Mouse (Mus musculus) hindbrain, embryonic 14.5 days (tissue): ENCODE data around the gene Ech1. TPM values are rescaled to one million over a fixed set of nuclear protein-coding genes. Genes with fewer than 3 reads are reported as not detected.
"Not testable (repeated sequence)": the region's sequence is repeated elsewhere in the genome, so short reads cannot be mapped to it uniquely, and the experiment has no call there.

Experiments used
- ATAC-seq: fragments of 200-750 bp; cut with Nextera tagmentation; 2 replicates; pipeline ENCODE4 v1.8.0; 2017; ENCODE audit warnings: moderate number of reproducible peaks, mild to moderate bottlenecking, moderate TSS enrichment, moderate library complexity; ENCODE audit not compliant: low FRiP score
- DNase-seq: peaks from one replicate; pipeline ENCODE4 v3.0.0-alpha.2; 2015; ENCODE audit warnings: low spot score
- H3K27ac ChIP-seq: fragments of 300-500 bp; sonication (generic); 2 replicates; pipeline ENCODE4 v1.5.1; 2014; ENCODE audit warnings: mild to moderate bottlenecking, moderate library complexity
- H3K27me3 ChIP-seq: fragments of 300-500 bp; sonication (generic); 2 replicates; pipeline ENCODE4 v1.6.1; 2014; ENCODE audit warnings: mild to moderate bottlenecking, low read length, mixed read lengths; ENCODE audit not compliant: control insufficient read depth, insufficient read depth
- H3K36me3 ChIP-seq: fragments of 300-500 bp; sonication (generic); replicated peaks from 2 replicates; pipeline ENCODE4 v1.6.1; 2014; ENCODE audit not compliant: control insufficient read depth, insufficient read depth
- H3K4me1 ChIP-seq: fragments of 300-500 bp; sonication (generic); replicated peaks from 2 replicates; pipeline ENCODE4 v1.6.1; 2014; ENCODE audit warnings: antibody characterized with exemption, low read length, mixed read lengths; ENCODE audit not compliant: control insufficient read depth, insufficient read depth
- H3K4me2 ChIP-seq: fragments of 300-500 bp; sonication (generic); replicated peaks from 2 replicates; pipeline ENCODE4 v1.6.1; 2014; ENCODE audit warnings: mild to moderate bottlenecking, moderate library complexity
- H3K4me3 ChIP-seq: fragments of 300-500 bp; sonication (generic); replicated peaks from 2 replicates; pipeline ENCODE4 v1.5.1; 2014; ENCODE audit warnings: mild to moderate bottlenecking, low read length
- H3K9ac ChIP-seq: fragments of 300-500 bp; sonication (generic); 2 replicates; pipeline ENCODE4 v1.6.1; 2014
- H3K9me3 ChIP-seq: fragments of 300-500 bp; sonication (generic); 2 replicates; pipeline ENCODE4 v1.6.1; 2016; ENCODE audit warnings: low read length; ENCODE audit not compliant: control insufficient read depth
- WGBS: fragments of 180-500 bp; shearing (Covaris S2); extraction: QIAGEN DNeasy Blood & Tissue Kit; methylation state at CpG from one replicate; pipeline ENCODE4 v1.1.7; 2014; 5-methylcytosine and 5-hydroxymethylcytosine counted together
- polyA plus RNA-seq: library from polyadenylated mRNA; unstranded; fragments of >200 nt; fragmentation: Nextera tagmentation; extraction: Ambion mirVana; gene quantifications from 2 replicates; pipeline ENCODE4 v1.2.1, GENCODE M21; 2014

The Ech1 gene
- polyA plus RNA-seq, 1 experiment from 2014 or later = 99.0 TPM

DNA sequence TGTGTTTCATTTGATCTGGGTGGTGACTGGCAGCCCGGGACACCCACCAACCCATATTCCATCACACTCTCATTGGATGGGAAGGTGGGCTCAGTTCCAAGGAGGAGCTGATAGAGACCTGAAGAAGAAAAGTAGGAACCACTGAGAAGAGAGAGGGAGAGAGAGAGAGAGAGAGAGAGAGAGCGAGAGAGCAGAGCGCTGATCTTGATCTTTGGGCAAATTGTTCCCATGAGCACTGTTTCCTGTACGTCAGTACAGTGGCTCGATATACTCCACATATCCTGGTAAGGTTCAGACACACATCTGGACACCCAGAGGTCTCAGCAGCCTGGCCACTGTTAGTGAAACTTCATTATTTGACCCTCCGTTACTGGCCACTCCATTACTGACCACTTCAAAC is 38.5 kb downstream of the Ech1 start, which contains the start of gene Lgals7:
TSS of gene Lgals7 (plus strand) at position 314 of the 400 bp plus-strand sequence.
- no peak within 1 kb of the TSS for H3K27ac ChIP-seq
- DNase-seq (no peak), ATAC-seq (0 out of 2 replicates have a peak, but pooled peaks have one; percentile 11)
- no peaks in the 10 kb centered on the region for H3K9me3 ChIP-seq
- H3K36me3 ChIP-seq = no peaks in the 10 kb centered on the region
- H3K4me1 ChIP-seq = no peaks in the 10 kb centered on the region; the same call in 1 of the 2 replicates
- H3K27me3 ChIP-seq = no peaks in the 10 kb centered on the region
- H3K9ac ChIP-seq = no peak within 1 kb of the TSS
- WGBS = 78% methylated on average over 6 of the region's 6 CpGs
- no peak within 1 kb of the TSS for H3K4me2 ChIP-seq
- no peak within 1 kb of the TSS for H3K4me3 ChIP-seq

GRCm38 (mm10) chr7:28864288-28864750 is 39.3 kb downstream of the Ech1 start:
- 47% methylated on average over 9 of the region's 9 CpGs for WGBS
- no peaks in the 10 kb centered on the region for H3K9me3 ChIP-seq
- H3K4me1 ChIP-seq = no peaks in the 10 kb centered on the region; the same call in 1 of the 2 replicates
- H3K27me3 ChIP-seq = no peaks in the 10 kb centered on the region
- H3K4me3 ChIP-seq = no peak overlapping the region
- ATAC-seq (no peak), DNase-seq (no peak)
- no peak overlapping the region for H3K27ac ChIP-seq
- no peak overlapping the region for H3K9ac ChIP-seq
- H3K36me3 ChIP-seq = no peaks in the 10 kb centered on the region
- H3K4me2 ChIP-seq = no peak overlapping the region

DNA sequence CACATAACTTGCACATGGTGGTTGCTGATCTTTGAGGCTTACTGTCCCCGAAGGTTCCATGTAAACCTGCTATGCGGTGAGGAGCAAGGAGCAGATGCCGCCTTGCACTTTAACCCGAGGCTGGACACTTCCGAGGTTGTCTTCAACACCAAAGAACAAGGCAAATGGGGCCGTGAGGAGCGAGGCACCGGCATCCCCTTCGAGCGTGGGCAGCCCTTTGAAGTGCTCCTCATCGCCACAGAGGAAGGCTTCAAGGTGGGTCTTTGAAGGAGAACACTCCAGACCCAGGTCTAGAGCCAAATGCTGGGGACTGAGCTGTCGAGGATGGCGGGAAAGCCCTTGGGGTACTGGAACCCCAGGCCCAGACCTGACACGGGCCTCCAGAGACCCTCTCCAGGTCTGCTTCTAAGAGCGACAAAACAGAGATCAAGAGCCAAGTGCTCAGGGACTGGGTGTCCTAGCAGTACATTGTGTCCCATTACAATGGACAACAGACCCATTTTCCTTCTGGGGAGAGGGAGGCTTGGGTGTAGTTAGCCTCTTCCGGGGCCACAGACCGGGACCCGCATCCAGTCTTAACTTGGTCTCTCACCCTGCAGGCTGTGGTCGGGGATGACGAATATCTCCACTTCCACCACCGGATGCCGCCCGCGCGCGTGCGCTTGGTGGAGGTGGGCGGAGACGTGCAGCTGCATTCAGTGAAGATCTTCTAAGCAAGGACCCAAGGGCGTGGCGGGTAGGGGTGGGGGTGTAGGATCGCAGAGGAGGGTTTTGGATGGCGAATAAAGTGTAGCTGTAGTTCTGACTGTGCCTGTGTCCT is 40.7 kb downstream of the Ech1 start:
- WGBS = 44% methylated on average over 33 of the region's 33 CpGs

GRCm38 (mm10) chr7:28866769-28867507 is 41.9 kb downstream of the Ech1 start:
- DNase-seq (no peak), ATAC-seq (no peak)
- no peaks in the 10 kb centered on the region for H3K9me3 ChIP-seq
- H3K27me3 ChIP-seq = no peaks in the 10 kb centered on the region
- H3K36me3 ChIP-seq = no peaks in the 10 kb centered on the region
- H3K4me2 ChIP-seq = no peak overlapping the region
- no peak overlapping the region for H3K4me3 ChIP-seq
- no peak overlapping the region for H3K27ac ChIP-seq
- H3K9ac ChIP-seq = no peak overlapping the region
- H3K4me1 ChIP-seq = no peaks in the 10 kb centered on the region; the same call in 1 of the 2 replicates
- 95% methylated on average over 28 of the region's 28 CpGs for WGBS

More for the DNA sequence above, 40.7 kb downstream of the Ech1 start:
- Histone ChIP-seq H3K4me1 (no peaks in the 10 kb centered on the region; the same call in 1 of the 2 replicates), H3K4me2 (peak overlapping the region; percentile 52), H3K4me3 (peak overlapping the region; percentile 16), H3K9ac (peak overlapping the region; percentile 46), H3K9me3 (no peaks in the 10 kb centered on the region), H3K27me3 (no peaks in the 10 kb centered on the region), H3K36me3 (no peaks in the 10 kb centered on the region), H3K27ac (no peak overlapping the region)
- ATAC-seq (peak; percentile 51), DNase-seq (peak; percentile 71)

DNA sequence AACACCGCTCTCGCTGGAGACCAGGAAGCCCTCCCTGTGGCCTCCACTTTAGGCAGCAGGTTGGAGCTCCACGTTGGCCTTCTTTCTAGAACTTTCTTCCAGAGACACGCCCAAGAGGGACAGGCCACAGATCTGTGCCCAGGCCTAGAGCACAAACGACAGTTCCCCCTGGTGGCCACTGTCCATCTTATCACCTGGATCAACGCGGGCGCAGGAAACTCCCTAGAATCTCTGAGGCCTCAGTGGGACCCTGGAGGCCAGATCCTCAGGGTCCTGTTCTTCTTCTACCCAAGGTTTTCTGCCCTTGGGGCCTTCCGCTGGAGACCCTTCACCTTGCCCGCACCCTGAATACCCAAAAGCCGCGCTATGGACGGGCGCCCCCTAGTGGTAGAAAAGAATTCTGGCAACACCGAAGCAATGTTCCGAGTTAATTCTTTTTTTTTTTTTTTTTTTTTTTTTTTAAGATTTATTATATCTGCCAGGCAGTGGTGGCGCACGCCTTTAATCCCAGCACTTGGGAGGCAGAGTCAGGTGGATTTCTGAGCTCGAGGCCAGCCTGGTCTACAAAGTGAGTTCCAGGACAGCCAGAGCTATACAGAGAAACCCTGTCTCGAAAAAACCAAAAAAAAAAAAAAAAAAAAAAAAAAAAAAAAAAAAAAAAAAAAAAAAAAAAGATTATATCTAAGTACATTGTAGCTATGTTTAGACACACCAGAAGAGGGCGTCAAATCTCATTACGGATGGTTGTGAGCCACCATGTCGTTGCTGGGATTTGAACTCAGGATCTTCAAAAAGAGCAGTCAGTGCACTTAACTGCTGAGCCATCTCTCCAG is 42.7 kb downstream of the Ech1 start:
- not testable (repeated sequence) for H3K4me2 ChIP-seq, ATAC-seq, H3K9ac ChIP-seq, H3K9me3 ChIP-seq, H3K27me3 ChIP-seq, H3K4me1 ChIP-seq, H3K27ac ChIP-seq, H3K36me3 ChIP-seq, H3K4me3 ChIP-seq
- peak; percentile 60 for DNase-seq
- WGBS = 27% methylated on average over 23 of the region's 23 CpGs

- WGBS = 92% methylated on average over 24 of the region's 24 CpGs
- ATAC-seq = no peak
- H3K27me3 ChIP-seq = no peaks in the 10 kb centered on the region
- H3K4me3 ChIP-seq = no peak overlapping the region
- no peaks in the 10 kb centered on the region for H3K36me3 ChIP-seq
- no peaks in the 10 kb centered on the region; the same call in 1 of the 2 replicates for H3K4me1 ChIP-seq
- H3K27ac ChIP-seq = no peak overlapping the region
- H3K4me2 ChIP-seq = no peak overlapping the region
- no peak for DNase-seq
- H3K9ac ChIP-seq = no peak overlapping the region
- H3K9me3 ChIP-seq = no peaks in the 10 kb centered on the region
Measured at GRCm38 (mm10) chr7:28870901-28871664, 46.1 kb downstream of the Ech1 start.

DNA sequence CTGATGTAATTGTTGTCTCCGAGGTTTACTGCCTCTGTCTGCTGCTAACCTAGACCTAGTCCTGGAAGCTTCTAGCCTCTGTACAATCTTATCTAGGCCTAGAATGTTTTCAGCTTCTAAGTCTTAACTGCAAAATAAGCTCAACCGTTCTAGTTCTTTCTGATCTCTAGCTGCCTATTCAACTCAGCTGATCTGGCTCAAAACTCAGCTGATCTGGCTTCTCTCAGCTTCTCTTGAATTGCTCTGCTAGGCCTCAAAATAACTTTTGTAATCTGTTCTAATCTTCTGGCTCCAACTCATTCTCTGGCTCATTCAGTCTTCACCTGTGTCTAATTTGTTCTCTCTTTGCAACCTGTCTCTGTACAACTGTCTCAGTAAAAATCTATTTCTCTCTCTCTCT is 49.5 kb downstream of the Ech1 start:
- Histone ChIP-seq H3K36me3 (no peaks in the 10 kb centered on the region), H3K27ac (no peak overlapping the region), H3K4me1 (no peaks in the 10 kb centered on the region), H3K4me3 (no peak overlapping the region), H3K4me2 (no peak overlapping the region), H3K9ac (no peak overlapping the region), H3K27me3 (no peaks in the 10 kb centered on the region), H3K9me3 (no peaks in the 10 kb centered on the region)
- 90% methylated on average over 2 of the region's 2 CpGs for WGBS
- DNase-seq (no peak), ATAC-seq (no peak)

DNA sequence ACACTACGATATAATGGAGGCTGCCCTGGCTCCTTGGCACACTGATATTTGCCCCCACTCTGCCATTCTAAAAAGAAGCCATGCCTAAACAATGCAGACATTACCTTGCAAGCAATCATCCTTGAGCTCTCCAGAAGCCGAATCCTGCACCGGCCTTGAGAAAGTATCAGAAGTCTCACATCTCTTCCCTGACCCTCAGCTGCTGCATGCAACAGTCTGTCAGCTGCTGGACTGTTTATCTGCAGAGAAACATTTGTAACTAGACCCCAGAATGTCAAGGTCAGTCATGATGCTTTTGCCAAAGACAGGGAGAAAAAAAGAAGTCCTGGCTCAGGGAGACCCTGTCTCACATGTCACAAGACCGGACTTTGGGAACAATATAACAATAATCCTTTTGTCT is 51.1 kb downstream of the Ech1 start:
- DNase-seq = no peak
- H3K36me3 ChIP-seq = no peaks in the 10 kb centered on the region
- no peaks in the 10 kb centered on the region for H3K4me1 ChIP-seq
- no peak for ATAC-seq
- H3K4me2 ChIP-seq = no peak overlapping the region
- no peaks in the 10 kb centered on the region for H3K9me3 ChIP-seq
- H3K27ac ChIP-seq = no peak overlapping the region
- WGBS = 81% methylated on average over 4 of the region's 4 CpGs
- H3K27me3 ChIP-seq = no peaks in the 10 kb centered on the region
- no peak overlapping the region for H3K4me3 ChIP-seq
- no peak overlapping the region for H3K9ac ChIP-seq
